In genomic region chr11:90030557-90030956, GRCm38 (mm10) we compare ENCODE assay signal across 8 mouse cellular contexts. TPM values are rescaled to one million over a fixed set of nuclear protein-coding genes. Genes with fewer than 3 reads are reported as not detected.
A peak's percentile ranks its signal among the peaks of the same experiment; 100 is the strongest.
DNase-seq lines count a peak whose midpoint lies in the region; ATAC-seq and TF ChIP-seq lines count a peak whose summit lies in the region.

No protein-coding gene starts in this region.

- DNase-seq in ovary, adult 18-20 months (ENCODE audit: low spot score) = peak; percentile 36
- no peak for DNase-seq in ovary, postnatal 10 days (ENCODE audit: low spot score)
- peak; percentile 93 for DNase-seq in embryonic facial prominence, embryonic 14.5 days (ENCODE audit: low spot score)
- peak; percentile 84 for DNase-seq in heart, postnatal 0 days (ENCODE audit: low spot score)
- DNase-seq in kidney, postnatal 25 days = peak; percentile 60 to 70
- no peak for DNase-seq in lung, adult 2 months
- DNase-seq in ovary, postnatal 36 days (ENCODE audit: low spot score) = peak; percentile 48
- DNase-seq in cerebellum, postnatal 4 days (ENCODE audit: low spot score in 2 of 2) = no peak

- peak overlapping the region; percentile 47 for H3K4me3 ChIP-seq in embryonic facial prominence, embryonic 14.5 days (ENCODE audit: low read depth, low read length)
- H3K4me3 ChIP-seq in heart, postnatal 0 days (ENCODE audit: low read depth, low read length) = peak overlapping the region; percentile 56
- H3K4me3 ChIP-seq in lung, adult 2 months (replicated peaks; ENCODE audit: extremely low read depth, low read depth, low read length) = peak overlapping the region; percentile 84

- H3K9ac ChIP-seq in embryonic facial prominence, embryonic 14.5 days (ENCODE audit: low read depth, low read length) = peak overlapping the region; percentile 66
- H3K9ac ChIP-seq in heart, postnatal 0 days (replicated peaks; ENCODE audit: low read depth, low read length) = peak overlapping the region; percentile 60; the same call in 1 of the 2 replicates

- peaks cover 53% of the 10 kb centered on the region for H3K4me1 ChIP-seq in embryonic facial prominence, embryonic 14.5 days (ENCODE audit: control insufficient read depth, insufficient read depth, low read length)
- H3K4me1 ChIP-seq in heart, postnatal 0 days (ENCODE audit: control insufficient read depth, insufficient read depth) = peaks cover 15% of the 10 kb centered on the region
- H3K4me1 ChIP-seq in lung, adult 2 months (ENCODE audit: control insufficient read depth, insufficient read depth, low read length) = peaks cover 6% of the 10 kb centered on the region; the same call in 1 of the 2 replicates

- TF ChIP-seq CTCF in heart, postnatal 0 days (IDR thresholded peaks at IDR 0.05; ENCODE audit: low read depth) = no peak
- no peak for TF ChIP-seq CTCF in lung, adult 2 months (IDR thresholded peaks at IDR 0.05; ENCODE audit: insufficient read depth, low read length)

- peaks cover 10% of the 10 kb centered on the region for H3K36me3 ChIP-seq in embryonic facial prominence, embryonic 14.5 days (ENCODE audit: control insufficient read depth, insufficient read depth, low read length)
- no peaks in the 10 kb centered on the region for H3K36me3 ChIP-seq in heart, postnatal 0 days (replicated peaks; ENCODE audit: control insufficient read depth, insufficient read depth, low read length)

- H3K9me3 ChIP-seq in embryonic facial prominence, embryonic 14.5 days (ENCODE audit: control insufficient read depth, low read length) = no peaks in the 10 kb centered on the region
- no peaks in the 10 kb centered on the region for H3K9me3 ChIP-seq in heart, postnatal 0 days (replicated peaks; ENCODE audit: control insufficient read depth, low read length)

- WGBS in embryonic facial prominence, embryonic 14.5 days = 1% methylated on average over 15 of the region's 15 CpGs
- under 1% methylated on average over 15 of the region's 15 CpGs for WGBS in heart, postnatal 0 days
- WGBS in lung, adult 2 months = under 1% methylated on average over 15 of the region's 15 CpGs

- peak overlapping the region; percentile 75 for H3K27ac ChIP-seq in embryonic facial prominence, embryonic 14.5 days (replicated peaks; ENCODE audit: low read depth, low read length)
- H3K27ac ChIP-seq in heart, postnatal 0 days (ENCODE audit: low read depth) = peak overlapping the region; percentile 47; the same call in 1 of the 2 replicates

- H3K27me3 ChIP-seq in embryonic facial prominence, embryonic 14.5 days (replicated peaks; ENCODE audit: control insufficient read depth, insufficient read depth, low read length) = no peaks in the 10 kb centered on the region
- H3K27me3 ChIP-seq in heart, postnatal 0 days (ENCODE audit: control insufficient read depth, insufficient read depth, low read length) = 0 out of 2 replicates have a peak, but pooled peaks cover 6% of the 10 kb centered on the region

- peak; percentile 56; the same call in 1 of the 2 replicates for ATAC-seq in embryonic facial prominence, embryonic 14.5 days (ENCODE audit: low read depth)
- ATAC-seq in heart, postnatal 0 days (ENCODE audit: insufficient read depth, low read depth) = peak; percentile 54; the same call in 1 of the 2 replicates

- TF ChIP-seq POLR2A in lung, adult 2 months (IDR thresholded peaks at IDR 0.05; ENCODE audit: borderline replicate concordance, extremely low read depth, low read depth, low read length) = peak; percentile 91; the same call in 1 of the 2 replicates

- no peak for TF ChIP-seq EP300 in heart, postnatal 0 days (IDR thresholded peaks at IDR 0.05; ENCODE audit: low read depth)

- peak overlapping the region; percentile 67 for H3K4me2 ChIP-seq in embryonic facial prominence, embryonic 14.5 days (ENCODE audit: low read depth, low read length)
- H3K4me2 ChIP-seq in heart, postnatal 0 days (ENCODE audit: low read depth, low read length) = peak overlapping the region; percentile 70

RNA-seq across cellular contexts. Expression of gene Tmem100, which starts 0.4 kb away (rescaled TPM):
- 29.7 and 32.3 TPM in 2 replicates for polyA plus RNA-seq in embryonic facial prominence, embryonic 14.5 days (2014; fragmentation: Nextera tagmentation; extraction: Ambion mirVana)
- total RNA-seq in heart, postnatal 0 days (2014; rRNA removed; ENCODE audit: low replicate concordance) = 12.6 and 14.6 TPM in 2 replicates
- 16.1 and 18.3 TPM in 2 replicates for polyA plus RNA-seq in heart, postnatal 0 days (2015; fragmentation: Nextera tagmentation; extraction: Ambion mirVana)
- 169 and 219 TPM in 2 replicates for polyA plus RNA-seq in lung, adult 2 months (2012; rRNA removed)

RNA-seq across cellular contexts. Expression of gene Pctp, which starts 27.9 kb away (rescaled TPM):
- polyA plus RNA-seq in embryonic facial prominence, embryonic 14.5 days (2014; fragmentation: Nextera tagmentation; extraction: Ambion mirVana) = 1.9 and 3.0 TPM in 2 replicates
- 5.1 and 5.6 TPM in 2 replicates for total RNA-seq in heart, postnatal 0 days (2014; rRNA removed; ENCODE audit: low replicate concordance)
- polyA plus RNA-seq in heart, postnatal 0 days (2015; fragmentation: Nextera tagmentation; extraction: Ambion mirVana) = 5.7 and 6.5 TPM in 2 replicates
- polyA plus RNA-seq in lung, adult 2 months (2012; rRNA removed) = 3.0 and 3.1 TPM in 2 replicates

Comparison
In these comparisons a context has a peak if more than half of its experiments do, and no peak if none do; other contexts are left out.
1. DNase-seq: peak in ovary, adult 18-20 months (single experiment), embryonic facial prominence, embryonic 14.5 days (single experiment), heart, postnatal 0 days (single experiment), kidney, postnatal 25 days (2 of 2) and ovary, postnatal 36 days (single experiment); none in ovary, postnatal 10 days (single experiment), lung, adult 2 months (single experiment) and cerebellum, postnatal 4 days (0 of 2).
2. Peak in every context shown above with its lines, with median percentiles within 50 percentile points of each other: H3K4me3 ChIP-seq.